Mouse (Mus musculus) lung, postnatal 0 days (tissue): ENCODE data around the gene Iba57. TPM values are rescaled to one million over a fixed set of nuclear protein-coding genes. Genes with fewer than 3 reads are reported as not detected.

Experiments
- ATAC-seq: fragments of 200-750 bp; cut with Nextera tagmentation; 2 replicates; pipeline ENCODE4 v1.8.0; 2017; ENCODE audit warnings: moderate library complexity
- DNase-seq: peaks from one replicate; pipeline ENCODE4 v3.0.0-alpha.2; 2016; ENCODE audit warnings: low spot score
- H3K27ac ChIP-seq: fragments of 300-500 bp; sonication (generic); 2 replicates; pipeline ENCODE4 v1.5.1; 2014; ENCODE audit warnings: antibody characterized with exemption, mild to moderate bottlenecking, low read length, mixed read lengths
- H3K27me3 ChIP-seq: fragments of 300-500 bp; sonication (generic); replicated peaks from 2 replicates; pipeline ENCODE4 v1.6.1; 2014; ENCODE audit warnings: low read length, mixed read lengths; ENCODE audit not compliant: insufficient read depth
- H3K36me3 ChIP-seq: fragments of 300-500 bp; sonication (generic); 2 replicates; pipeline ENCODE4 v1.6.1; 2014; ENCODE audit warnings: low read length, mixed read lengths; ENCODE audit not compliant: insufficient read depth
- H3K4me1 ChIP-seq: fragments of 300-500 bp; sonication (generic); 2 replicates; pipeline ENCODE4 v1.6.1; 2014; ENCODE audit warnings: antibody characterized with exemption, low read depth, low read length, mixed read lengths; ENCODE audit not compliant: insufficient read depth
- H3K4me2 ChIP-seq: fragments of 300-500 bp; sonication (generic); replicated peaks from 2 replicates; pipeline ENCODE4 v1.6.1; 2014; ENCODE audit warnings: low read depth, mild to moderate bottlenecking, low read length, moderate library complexity, mixed read lengths
- H3K4me3 ChIP-seq: fragments of 300-500 bp; sonication (generic); 2 replicates; pipeline ENCODE4 v1.5.1; 2014; ENCODE audit warnings: low read depth, low read length
- H3K9ac ChIP-seq: fragments of 300-500 bp; sonication (generic); replicated peaks from 2 replicates; pipeline ENCODE4 v1.6.1; 2014; ENCODE audit warnings: low read depth, mild to moderate bottlenecking
- H3K9me3 ChIP-seq: fragments of 300-500 bp; sonication (generic); 2 replicates; pipeline ENCODE4 v1.6.1; 2016; ENCODE audit warnings: low read length, mixed read lengths
- CTCF ChIP-seq: IDR thresholded peaks from 2 replicates; pipeline ENCODE4 v1.5.1; 2016; ENCODE audit warnings: antibody characterized with exemption, mild to moderate bottlenecking
- EP300 ChIP-seq: IDR thresholded peaks from 2 replicates; pipeline ENCODE4 v1.6.1; 2016; ENCODE audit warnings: antibody characterized with exemption, mild to moderate bottlenecking, control low read depth
- WGBS: fragments of 180-500 bp; shearing (Covaris S2); extraction: QIAGEN DNeasy Blood & Tissue Kit; methylation state at CpG from one replicate; pipeline ENCODE4 v1.1.7; 2014; 5-methylcytosine and 5-hydroxymethylcytosine counted together
- polyA plus RNA-seq: library from polyadenylated mRNA; unstranded; fragments of >200 nt; fragmentation: Nextera tagmentation; extraction: Ambion mirVana; gene quantifications from 2 replicates; pipeline ENCODE4 v1.2.1, GENCODE M21; 2015

Gene Iba57
- polyA plus RNA-seq, 1 experiment from 2014 or later = 3.9 TPM

GRCm38 (mm10) chr11:59164384-59164783 is 845 bp upstream of the Iba57 start:
- WGBS = 71% methylated on average over 9 of the region's 9 CpGs
- peak overlapping the region; percentile 60; the same call in 1 of the 2 replicates for H3K4me2 ChIP-seq
- H3K9ac ChIP-seq = no peak overlapping the region
- ATAC-seq (no peak), DNase-seq (no peak)
- TF ChIP-seq EP300 (no peak), CTCF (no peak)
- no peaks in the 10 kb centered on the region for H3K27me3 ChIP-seq
- H3K27ac ChIP-seq = peak overlapping the region; percentile 100
- no peaks in the 10 kb centered on the region for H3K9me3 ChIP-seq
- no peaks in the 10 kb centered on the region for H3K36me3 ChIP-seq
- no peak overlapping the region for H3K4me3 ChIP-seq
- peaks cover 15% of the 10 kb centered on the region for H3K4me1 ChIP-seq

DNA sequence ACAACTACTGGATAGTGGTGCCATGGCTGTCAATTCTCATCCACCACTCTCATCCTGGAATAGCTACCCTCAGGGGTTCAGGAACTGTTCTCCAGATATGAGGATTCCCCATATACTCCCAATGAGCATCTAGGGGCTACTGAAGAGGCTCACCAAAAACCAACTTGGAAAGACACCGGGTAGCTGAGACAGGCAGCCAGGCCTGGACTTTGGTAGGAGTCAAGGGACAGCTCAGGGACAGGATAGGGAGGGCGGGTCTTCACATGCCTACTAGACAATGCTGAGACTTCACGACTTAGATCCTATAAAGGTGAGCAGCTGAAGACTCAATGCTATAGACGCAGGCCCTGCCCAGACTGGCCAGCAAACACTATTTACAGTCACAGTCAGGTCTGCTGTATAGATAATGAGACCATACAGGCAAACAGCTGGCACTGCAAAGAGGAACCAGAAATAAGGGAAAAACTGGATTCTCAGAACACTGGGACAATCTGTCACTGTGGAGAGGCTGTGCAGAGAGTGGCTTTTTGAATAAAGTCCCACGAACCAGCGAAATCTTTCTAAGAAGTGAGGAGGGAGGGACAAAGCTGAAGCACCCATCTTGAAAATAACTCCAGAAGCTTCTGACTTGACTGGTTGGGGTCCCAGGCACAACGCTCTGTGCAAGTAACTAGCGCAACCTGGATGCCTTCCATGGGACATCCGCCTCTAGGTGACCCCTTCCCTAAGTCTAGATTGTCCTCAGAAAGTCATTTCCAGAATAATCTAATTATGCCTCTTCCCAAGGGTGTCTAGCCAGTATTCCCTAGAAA is 890 bp downstream of the Iba57 start:
- Histone ChIP-seq H3K36me3 (peaks cover 8% of the 10 kb centered on the region; the same call in 1 of the 2 replicates), H3K27me3 (no peaks in the 10 kb centered on the region), H3K9me3 (no peaks in the 10 kb centered on the region), H3K4me3 (peak overlapping the region; percentile 60), H3K27ac (peak overlapping the region; percentile 100), H3K4me1 (peaks cover 15% of the 10 kb centered on the region), H3K9ac (0 out of 2 replicates have a peak overlapping the region, but pooled peaks have one; percentile 16), H3K4me2 (peak overlapping the region; percentile 60)
- ATAC-seq (no peak), DNase-seq (no peak)
- no peak for TF ChIP-seq CTCF
- no peak for TF ChIP-seq EP300
- WGBS = 47% methylated on average over 9 of the region's 9 CpGs

DNA sequence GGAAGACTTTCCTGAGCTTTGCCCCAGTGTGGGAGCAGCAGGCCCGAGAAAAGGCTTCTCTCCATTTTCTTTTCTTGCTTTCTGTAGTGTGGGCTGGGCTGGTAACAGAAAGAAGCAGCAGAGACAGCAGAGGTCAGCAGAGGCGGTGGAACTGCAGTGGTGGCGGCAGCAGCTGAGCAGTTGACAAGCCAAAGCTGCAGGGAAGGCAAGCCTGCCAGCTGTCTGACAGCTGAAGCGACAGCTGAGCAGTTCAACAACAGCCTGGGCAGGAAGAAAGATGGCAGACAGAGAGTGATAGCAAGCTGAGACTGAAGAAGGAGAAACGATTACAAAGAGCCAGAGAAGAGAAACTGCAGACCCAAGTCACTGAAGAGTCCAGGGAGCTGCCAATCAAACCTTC is 2.1 kb downstream of the Iba57 start:
- ATAC-seq (no peak), DNase-seq (peak; percentile 68)
- WGBS = 66% methylated on average over 5 of the region's 5 CpGs
- Histone ChIP-seq H3K4me1 (peaks cover 15% of the 10 kb centered on the region), H3K27me3 (no peaks in the 10 kb centered on the region), H3K9me3 (no peaks in the 10 kb centered on the region), H3K4me2 (no peak overlapping the region), H3K36me3 (peaks cover 8% of the 10 kb centered on the region; the same call in 1 of the 2 replicates), H3K27ac (peak overlapping the region; percentile 35), H3K9ac (no peak overlapping the region), H3K4me3 (no peak overlapping the region)
- no peak for TF ChIP-seq EP300
- peak; percentile 46 for TF ChIP-seq CTCF

DNA sequence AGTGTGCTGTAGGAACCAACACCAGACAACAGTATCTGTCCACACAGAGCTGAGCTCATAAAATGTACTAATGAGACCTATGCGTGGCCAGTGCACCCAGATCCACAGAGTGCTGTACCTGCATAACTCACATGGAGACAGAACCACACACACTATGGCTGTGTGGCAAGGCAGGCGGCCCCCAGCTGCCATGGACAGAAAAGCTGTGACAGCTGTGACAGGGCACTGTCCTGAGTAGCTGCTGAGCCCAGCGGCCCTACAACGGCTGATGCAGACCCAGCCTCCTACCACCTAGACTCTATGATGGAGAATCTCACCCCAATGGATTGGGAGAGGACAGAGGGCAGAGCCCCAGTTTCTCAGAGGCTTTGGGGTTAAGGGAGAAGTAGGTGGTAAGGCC is 4.0 kb downstream of the Iba57 start:
- Histone ChIP-seq H3K9me3 (no peaks in the 10 kb centered on the region), H3K36me3 (peaks cover 8% of the 10 kb centered on the region; the same call in 1 of the 2 replicates), H3K27me3 (no peaks in the 10 kb centered on the region), H3K4me1 (peaks cover 15% of the 10 kb centered on the region), H3K4me3 (no peak overlapping the region), H3K9ac (no peak overlapping the region), H3K27ac (no peak overlapping the region), H3K4me2 (no peak overlapping the region)
- DNase-seq (no peak), ATAC-seq (no peak)
- WGBS = 84% methylated on average over 4 of the region's 4 CpGs
- TF ChIP-seq CTCF = no peak
- TF ChIP-seq EP300 = no peak

GRCm38 (mm10) chr11:59159099-59159498 is 4.4 kb downstream of the Iba57 start:
- no peaks in the 10 kb centered on the region for H3K27me3 ChIP-seq
- DNase-seq (no peak), ATAC-seq (no peak)
- 94% methylated on average over 13 of the region's 13 CpGs for WGBS
- no peaks in the 10 kb centered on the region for H3K9me3 ChIP-seq
- H3K4me3 ChIP-seq = no peak overlapping the region
- H3K9ac ChIP-seq = no peak overlapping the region
- H3K4me1 ChIP-seq = peaks cover 12% of the 10 kb centered on the region
- H3K36me3 ChIP-seq = peaks cover 8% of the 10 kb centered on the region; the same call in 1 of the 2 replicates
- H3K27ac ChIP-seq = no peak overlapping the region
- TF ChIP-seq EP300 (no peak), CTCF (no peak)
- no peak overlapping the region for H3K4me2 ChIP-seq

- H3K4me1 ChIP-seq = no peaks in the 10 kb centered on the region
- no peak overlapping the region for H3K4me3 ChIP-seq
- no peaks in the 10 kb centered on the region for H3K9me3 ChIP-seq
- H3K4me2 ChIP-seq = no peak overlapping the region
- DNase-seq (no peak), ATAC-seq (no peak)
- H3K9ac ChIP-seq = no peak overlapping the region
- no peaks in the 10 kb centered on the region for H3K27me3 ChIP-seq
- H3K36me3 ChIP-seq = peaks cover 8% of the 10 kb centered on the region; the same call in 1 of the 2 replicates
- no peak overlapping the region for H3K27ac ChIP-seq
- 91% methylated on average over 5 of the region's 5 CpGs for WGBS
- TF ChIP-seq EP300 = no peak
- no peak for TF ChIP-seq CTCF
Observed at GRCm38 (mm10) chr11:59155900-59156299, 7.6 kb downstream of the Iba57 start.
